Mouse (Mus musculus) G1E (cell line): Measurements from ENCODE around the gene Carns1.

Experiments used
- CTCF ChIP-seq: IDR thresholded peaks from 2 replicates; pipeline ENCODE4 v1.5.1; 2012; ENCODE audit warnings: low read depth, low read length, inconsistent platforms, mixed read lengths
- GATA1 ChIP-seq: IDR thresholded peaks from 2 replicates; pipeline ENCODE4 v1.6.1; 2012; ENCODE audit warnings: borderline replicate concordance, low read length, inconsistent platforms, mixed read lengths
- GATA2 ChIP-seq: IDR thresholded peaks from 2 replicates; pipeline ENCODE4 v1.6.1; 2012; ENCODE audit warnings: low read depth, low read length, inconsistent platforms, borderline replicate concordance
- POLR2AphosphoS5 ChIP-seq: IDR thresholded peaks from 2 replicates; pipeline ENCODE4 v1.6.1; 2012; ENCODE audit warnings: low read depth, low read length, inconsistent platforms; ENCODE audit not compliant: insufficient replicate concordance
- TAL1 ChIP-seq: conservative IDR thresholded peaks from 2 replicates; pipeline ENCODE4 v1.6.1; 2012; ENCODE audit warnings: low read depth, low read length, inconsistent platforms, mixed read lengths

DNA sequence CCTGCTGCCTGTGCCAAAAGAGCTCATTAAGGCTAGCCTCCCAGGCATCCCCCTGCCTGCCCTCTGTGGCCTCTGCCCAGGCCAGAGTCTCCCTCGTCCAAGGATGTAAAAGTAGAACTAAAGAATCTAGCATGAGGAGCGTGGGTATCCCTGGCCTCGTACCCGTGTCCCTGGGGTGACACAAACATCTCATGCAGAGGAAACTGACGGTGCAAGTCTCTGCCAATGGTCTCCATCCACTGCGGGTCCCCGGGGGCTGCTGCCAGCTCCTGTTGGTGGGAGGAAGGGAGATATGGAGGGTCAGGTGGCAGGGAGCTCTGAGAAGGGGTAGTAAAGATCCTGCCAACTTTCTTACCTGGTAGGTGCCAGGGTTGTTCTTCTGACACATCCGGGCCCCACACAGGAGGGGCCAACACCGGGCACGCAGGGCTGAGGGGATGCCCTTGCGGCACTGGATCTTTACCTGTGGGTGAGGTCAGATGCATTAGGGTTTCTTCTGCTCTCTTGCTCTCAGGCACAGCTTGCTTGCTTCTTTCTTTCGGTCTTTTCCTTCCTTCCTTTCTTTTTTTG is 13.9 kb upstream of the Carns1 start:
- no peak for TF ChIP-seq CTCF
- TF ChIP-seq GATA1 = no peak
- no peak for TF ChIP-seq POLR2AphosphoS5
- TF ChIP-seq TAL1 = no peak
- TF ChIP-seq GATA2 = no peak
